Mouse (Mus musculus): ENCODE results near the gene Ppp2r5a. TPM values are rescaled to one million over a fixed set of nuclear protein-coding genes. Genes with fewer than 3 reads are reported as not detected.

Ppp2r5a gene
- 41.1 and 41.4 TPM in 2 replicates for polyA plus RNA-seq (2012; rRNA removed)

GRCm38 (mm10) chr1:191403074-191403473, at the start of gene Ppp2r5a:
Gene Ppp2r5a, minus strand, starts transcription at chr1:191403272.

GRCm38 (mm10) chr1:191325726-191326232, 77.3 kb downstream of the Ppp2r5a start, which contains the start of gene Tmem206:
Gene Tmem206, plus strand, starts transcription at chr1:191325912.

GRCm38 (mm10) chr1:191317591-191318196, 85.4 kb downstream of the Ppp2r5a start, which contains the start of gene Nenf:
Gene Nenf, minus strand, starts transcription at chr1:191318194.

Other genes with a start within 250 kb of the Ppp2r5a start
- gene Fam71a, start 238.5 kb downstream of the Ppp2r5a start, polyA plus RNA-seq (2012; rRNA removed), result not detected in 2 replicates
- 1.8 and 2.0 TPM in 2 replicates for gene Atf3, start 185.2 kb downstream of the Ppp2r5a start, polyA plus RNA-seq (2012; rRNA removed)
- 45.1 and 45.6 TPM in 2 replicates for gene Nenf, start 85.1 kb downstream of the Ppp2r5a start, polyA plus RNA-seq (2012; rRNA removed)
- 3.8 and 3.9 TPM in 2 replicates for gene Tmem206, start 77.4 kb downstream of the Ppp2r5a start, polyA plus RNA-seq (2012; rRNA removed)
- gene Dtl, start 172.3 kb upstream of the Ppp2r5a start, polyA plus RNA-seq (2012; rRNA removed), result 7.2 and 7.5 TPM in 2 replicates
- gene Ints7, start 172.4 kb upstream of the Ppp2r5a start, polyA plus RNA-seq (2012; rRNA removed), result 11.7 and 11.8 TPM in 2 replicates